ENCODE assay signal across 14 mouse cellular contexts in genomic region chr15:8715666-8716065, GRCm38 (mm10).
"Had no signal": no experiment of that assay in that cellular context is flagged by ENCODE, and none has a peak within 500 bp of the region (broad histone marks: within the 10 kb centered on the region; RNA-seq: fewer than 3 reads in every experiment).

No protein-coding gene starts in this region.

- H3K36me3 ChIP-seq: limb, embryonic 10.5 days; neural tube, embryonic 12.5 days had no signal

- H3K9ac ChIP-seq: liver, embryonic 14.5 days; neural tube, embryonic 12.5 days had no signal

- H3K27ac ChIP-seq: liver, embryonic 14.5 days; neural tube, embryonic 12.5 days had no signal

- H3K4me3 ChIP-seq: left cerebral cortex, adult 2 months; neural tube, embryonic 12.5 days had no signal

- DNase-seq: kidney, adult 11 months; kidney, adult 9 months; kidney, postnatal 10 days; kidney, postnatal 4 days; lung, adult 2 months; lung, postnatal 36 days; midbrain, embryonic 14.5 days; spleen, adult 18-20 months; thymus, adult 18-20 months; thymus, postnatal 14 days had no signal

- H3K9me3 ChIP-seq: limb, embryonic 10.5 days; neural tube, embryonic 12.5 days had no signal
